Mouse (Mus musculus) bone marrow macrophage, adult 2 months (primary cell): ENCODE results near the gene Gm10073. TPM values are rescaled to one million over a fixed set of nuclear protein-coding genes. Genes with fewer than 3 reads are reported as not detected.

Source experiments
- H3K27ac ChIP-seq: 2 replicates; pipeline ENCODE4 v1.5.1; 2012; ENCODE audit warnings: low read depth, low read length; ENCODE audit not compliant: insufficient read depth
- H3K4me1 ChIP-seq: 2 replicates; pipeline ENCODE4 v1.6.1; 2012; ENCODE audit warnings: low read length; ENCODE audit not compliant: control insufficient read depth, insufficient read depth
- H3K4me3 ChIP-seq: 2 replicates; pipeline ENCODE4 v1.5.1; 2012; ENCODE audit warnings: mild to moderate bottlenecking, low read length, moderate library complexity; ENCODE audit not compliant: insufficient read depth
- CTCF ChIP-seq: IDR thresholded peaks from 2 replicates; pipeline ENCODE4 v1.5.1; 2012; ENCODE audit warnings: low read depth, mild to moderate bottlenecking, low read length, moderate library complexity
- POLR2A ChIP-seq: IDR thresholded peaks from 2 replicates; pipeline ENCODE4 v1.6.1; 2012; ENCODE audit warnings: mild to moderate bottlenecking, low read depth, low read length, borderline replicate concordance
- polyA plus RNA-seq: library from polyadenylated mRNA; stranded (reverse); fragments of >200 nt; gene quantifications from 2 replicates; pipeline ENCODE4 v1.2.4, GENCODE M21; 2012; ENCODE audit not compliant: missing spikeins, insufficient read depth, insufficient read length

The Gm10073 gene
- polyA plus RNA-seq, 1 experiment, result 99.5 TPM

DNA sequence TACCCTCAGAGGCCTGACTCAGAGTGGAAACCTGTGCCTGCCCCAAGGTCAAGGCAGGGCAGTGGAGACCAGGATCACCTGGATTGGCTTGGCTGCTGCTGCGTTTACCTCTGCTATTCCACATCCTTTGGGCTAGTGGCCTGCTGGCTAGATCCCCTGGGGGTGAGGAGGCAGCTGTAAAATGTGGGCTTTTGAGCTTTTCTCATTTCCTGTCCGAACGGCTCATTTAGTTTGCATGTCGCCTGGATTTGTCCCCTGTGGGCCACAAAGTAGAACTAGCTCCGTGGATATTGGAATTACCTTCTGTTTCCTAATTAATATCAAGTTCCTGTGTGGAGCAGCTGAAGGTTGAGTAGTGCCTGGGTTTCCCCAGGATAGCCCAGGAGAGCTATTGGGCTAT is 34.1 kb downstream of the Gm10073 start:
- TF ChIP-seq POLR2A (no peak), CTCF (no peak)
- H3K27ac ChIP-seq, result no peak overlapping the region
- no peaks in the 10 kb centered on the region for H3K4me1 ChIP-seq
- no peak overlapping the region for H3K4me3 ChIP-seq

GRCm38 (mm10) chr8:106535448-106535847 is 37.8 kb downstream of the Gm10073 start:
- no peak for TF ChIP-seq POLR2A
- peak; percentile 47 for TF ChIP-seq CTCF
- H3K4me1 ChIP-seq, result no peaks in the 10 kb centered on the region

DNA sequence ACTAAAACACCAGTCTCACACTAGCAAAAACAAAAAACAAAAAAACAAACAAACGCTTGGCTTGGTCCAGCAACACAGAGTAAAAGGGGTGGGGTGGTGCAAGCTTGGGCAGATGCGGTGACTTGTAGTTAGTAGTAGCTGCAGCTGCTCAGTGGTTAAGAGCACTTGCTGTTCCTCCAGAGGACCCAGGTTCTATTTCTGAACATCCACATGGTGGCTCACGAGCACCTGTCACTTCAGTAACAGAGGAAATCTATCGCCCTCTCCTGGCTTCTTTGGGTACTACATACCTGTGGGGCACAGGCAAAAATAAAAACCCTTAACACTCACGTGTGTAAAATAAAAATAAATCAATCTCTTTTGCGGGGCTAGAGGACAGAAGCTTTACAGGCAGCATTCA is 38.8 kb downstream of the Gm10073 start:
- H3K27ac ChIP-seq, result no peak overlapping the region
- no peak for TF ChIP-seq POLR2A
- peak; percentile 84 for TF ChIP-seq CTCF
- H3K4me1 ChIP-seq, result no peaks in the 10 kb centered on the region
- no peak overlapping the region for H3K4me3 ChIP-seq

More at GRCm38 (mm10) chr8:106535448-106535847, 37.8 kb downstream of the Gm10073 start:
- no peak overlapping the region for H3K27ac ChIP-seq
- H3K4me3 ChIP-seq, result no peak overlapping the region

DNA sequence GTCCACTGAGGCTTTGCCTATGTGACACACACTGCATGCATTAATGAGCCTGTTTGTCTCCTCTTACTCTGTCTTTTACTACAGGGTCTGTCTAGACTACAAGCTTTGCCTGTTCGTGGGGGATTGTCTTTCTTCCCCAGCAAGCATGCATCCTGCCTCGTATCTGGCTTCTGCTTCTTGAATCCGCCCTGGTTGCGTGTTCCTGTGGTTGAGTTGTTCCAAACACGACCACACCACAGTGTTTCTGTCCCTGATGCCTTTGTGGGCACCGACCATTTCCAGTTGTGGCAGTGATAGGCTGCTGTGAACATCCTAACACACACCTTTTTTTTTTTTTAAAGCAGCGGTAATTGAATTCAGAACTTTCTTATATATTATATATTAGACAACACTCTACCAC is 39.6 kb downstream of the Gm10073 start:
- H3K27ac ChIP-seq, result no peak overlapping the region
- H3K4me1 ChIP-seq, result no peaks in the 10 kb centered on the region
- no peak overlapping the region for H3K4me3 ChIP-seq
- TF ChIP-seq POLR2A, result no peak
- TF ChIP-seq CTCF, result no peak

DNA sequence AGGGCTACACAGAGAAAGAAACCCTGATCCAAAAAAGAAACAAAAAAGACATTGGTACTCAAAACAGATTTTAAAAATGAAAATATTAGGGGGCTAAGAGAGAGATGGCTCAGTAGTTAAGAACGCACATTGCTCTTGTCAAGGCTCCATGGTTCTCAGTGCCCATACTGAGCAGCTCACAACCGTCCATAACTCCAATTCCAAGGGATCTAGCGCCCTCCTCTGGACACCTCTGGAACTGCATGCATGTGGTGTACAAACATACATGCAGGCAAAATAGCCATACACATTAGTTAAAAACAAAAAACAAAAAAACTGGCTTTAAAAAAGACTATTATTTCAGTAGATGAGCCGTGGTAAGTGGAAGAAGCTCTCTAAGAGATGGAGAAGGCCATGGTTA is 42.7 kb downstream of the Gm10073 start:
- peak; percentile 70 for TF ChIP-seq CTCF
- no peak for TF ChIP-seq POLR2A
- Histone ChIP-seq H3K4me1 (peaks cover 15% of the 10 kb centered on the region), H3K4me3 (no peak overlapping the region), H3K27ac (no peak overlapping the region)

DNA sequence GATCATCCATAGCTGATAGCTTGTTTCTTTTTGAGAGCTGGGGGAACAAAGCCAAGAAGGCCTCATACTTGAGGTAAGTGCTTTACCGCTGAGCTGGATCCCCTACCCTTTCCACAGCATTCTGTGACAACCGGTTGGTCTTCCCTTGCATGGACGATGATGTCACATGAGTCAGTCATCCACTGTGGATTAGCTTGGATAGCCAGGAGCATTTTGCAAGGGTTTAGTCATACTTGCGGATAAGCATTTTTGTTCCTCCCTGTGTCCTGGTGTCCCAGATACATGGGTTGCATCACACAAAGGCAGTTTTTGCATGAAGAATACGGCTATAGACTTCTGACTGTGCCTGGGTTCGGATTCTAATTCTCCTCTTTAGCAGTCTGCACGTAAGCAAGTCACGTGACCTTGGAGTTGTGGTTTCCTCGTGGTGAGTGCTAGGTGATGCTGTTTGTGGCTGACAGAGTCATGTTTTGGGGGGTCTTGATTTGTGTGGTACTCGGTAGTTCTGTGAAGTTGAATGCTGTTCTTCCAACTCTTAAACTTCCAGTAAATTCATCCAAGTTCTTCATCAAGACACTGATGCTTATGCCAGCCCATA is 43.3 kb downstream of the Gm10073 start:
- H3K27ac ChIP-seq, result no peak overlapping the region
- H3K4me3 ChIP-seq, result no peak overlapping the region
- H3K4me1 ChIP-seq, result peaks cover 15% of the 10 kb centered on the region
- TF ChIP-seq POLR2A (no peak), CTCF (no peak)

DNA sequence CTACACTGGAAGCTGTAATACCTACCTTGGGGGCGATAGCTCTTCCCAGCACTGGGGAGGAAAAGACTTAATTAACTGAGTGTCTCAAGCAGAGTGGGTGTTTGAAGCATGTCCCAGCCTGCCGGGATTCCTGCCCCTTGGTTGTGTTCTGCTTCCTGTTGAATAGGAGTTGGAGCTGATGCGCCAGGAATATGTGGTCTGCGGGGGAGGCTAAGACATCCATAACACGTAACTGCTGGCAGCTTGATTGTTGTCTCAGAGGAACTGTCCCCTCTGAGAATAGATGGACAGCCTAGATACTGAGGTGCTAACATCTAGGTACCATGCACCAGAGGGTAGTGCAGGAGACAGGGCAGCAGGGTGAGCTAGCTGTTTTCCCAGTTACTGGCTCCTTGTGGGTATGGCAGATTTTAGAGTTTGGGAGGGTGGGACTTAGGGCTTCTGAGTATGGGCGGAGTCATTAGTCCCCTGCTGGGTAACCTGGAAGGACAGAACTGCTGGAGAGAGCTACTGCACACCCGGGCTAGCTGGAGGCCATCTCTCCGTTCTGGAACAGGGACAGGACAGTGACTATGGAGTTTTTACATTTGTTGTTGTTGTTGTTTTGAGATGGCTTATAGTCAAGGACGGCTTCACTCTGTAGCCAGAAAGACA is 44.5 kb downstream of the Gm10073 start:
- TF ChIP-seq POLR2A, result no peak
- no peak for TF ChIP-seq CTCF
- H3K4me1 ChIP-seq, result peaks cover 15% of the 10 kb centered on the region
- H3K27ac ChIP-seq, result no peak overlapping the region
- H3K4me3 ChIP-seq, result no peak overlapping the region

- Histone ChIP-seq H3K4me3 (no peak overlapping the region), H3K27ac (no peak overlapping the region), H3K4me1 (peaks cover 15% of the 10 kb centered on the region)
- TF ChIP-seq CTCF (peak; percentile 94), POLR2A (no peak)
These were observed 45.8 kb downstream of the Gm10073 start for GRCm38 (mm10) chr8:106527241-106528036.

DNA sequence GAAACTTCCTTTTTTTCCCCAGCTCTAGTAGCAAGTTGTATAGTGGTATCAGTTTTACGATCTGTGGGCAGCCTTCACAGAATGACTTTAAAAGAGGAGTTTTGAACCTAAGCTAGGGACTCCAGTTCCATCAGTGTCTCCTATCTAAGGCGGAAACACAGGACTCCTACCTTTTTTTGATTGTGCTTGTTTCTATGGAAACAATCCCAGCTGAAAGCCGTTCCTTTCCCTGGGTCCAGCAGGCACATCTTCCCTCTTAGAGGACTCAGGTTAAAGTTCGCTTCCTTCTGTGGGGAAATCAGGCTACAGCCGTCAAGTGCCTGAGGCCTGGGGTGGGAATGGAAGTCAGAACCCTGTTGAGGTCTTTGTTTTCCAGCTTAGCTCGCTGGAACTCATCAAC is 46.5 kb downstream of the Gm10073 start:
- TF ChIP-seq POLR2A (no peak), CTCF (no peak)
- no peak overlapping the region for H3K27ac ChIP-seq
- no peak overlapping the region for H3K4me3 ChIP-seq
- H3K4me1 ChIP-seq, result peaks cover 15% of the 10 kb centered on the region

Other genes with a start within 250 kb of the Gm10073 start
- gene Smpd3, start 235.5 kb downstream of the Gm10073 start, polyA plus RNA-seq, result 0.77 and 1.0 TPM in 2 replicates
- 27.0 and 28.9 TPM in 2 replicates for gene Zfp90, start 158.1 kb downstream of the Gm10073 start, polyA plus RNA-seq
- not detected in 2 replicates for gene 6030452D12Rik, start 72.9 kb downstream of the Gm10073 start, polyA plus RNA-seq
- not detected in 2 replicates for gene Cdh3, start 62.6 kb downstream of the Gm10073 start, polyA plus RNA-seq
- gene Cdh1, start 29.9 kb upstream of the Gm10073 start, polyA plus RNA-seq, result 0.12 TPM in 1 of 2 replicates, not detected in the other
- gene Tango6, start 109.6 kb upstream of the Gm10073 start, polyA plus RNA-seq, result 0.75 and 1.1 TPM in 2 replicates